Comparison of ENCODE assay signal across 9 mouse cellular contexts in the genomic region with DNA sequence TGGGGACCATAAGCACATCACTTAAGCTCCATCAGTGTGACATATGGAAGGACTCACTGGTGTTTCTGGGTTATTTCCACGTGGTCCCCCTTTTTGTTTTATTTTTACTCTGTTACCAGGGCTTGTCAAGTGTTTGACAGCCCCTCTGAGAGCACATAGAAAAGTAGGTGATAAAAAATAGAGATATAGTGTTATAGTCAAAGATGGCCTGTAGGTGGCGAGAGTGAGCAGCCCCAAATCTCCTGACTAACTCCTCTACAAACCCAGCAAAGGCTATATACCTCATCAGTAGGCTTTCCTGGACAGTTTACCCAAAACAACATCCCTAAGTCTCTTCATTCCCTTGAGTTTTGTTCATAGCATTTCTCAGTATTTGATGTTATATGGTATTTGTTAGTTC. TPM values are rescaled to one million over a fixed set of nuclear protein-coding genes. Genes with fewer than 3 reads are reported as not detected.
DNase-seq lines count a peak whose midpoint lies in the region; ATAC-seq and TF ChIP-seq lines count a peak whose summit lies in the region.
"Had no signal": no experiment of that assay in that cellular context is flagged by ENCODE, and none has a peak within 500 bp of the region (broad histone marks: within the 10 kb centered on the region; RNA-seq: fewer than 3 reads in every experiment).

No protein-coding gene starts in this region.

- peak; percentile 89 for TF ChIP-seq CTCF in gastrocnemius, adult 2 months (IDR thresholded peaks at IDR 0.05)
- peak; percentile 14; the same call in 1 of the 2 replicates for TF ChIP-seq CTCF in testis, adult 2 months (IDR thresholded peaks at IDR 0.05; ENCODE audit: control insufficient read depth, insufficient read depth, insufficient replicate concordance, low read depth, low read length)
- TF ChIP-seq CTCF in hindbrain, postnatal 0 days (IDR thresholded peaks at IDR 0.05; ENCODE audit: low read depth), result peak; percentile 80

- intact Hi-C loops in gastrocnemius, adult 2 months (cut with DNase I), result no loop called here

- peak; percentile 30 for DNase-seq in gastrocnemius, adult 2 months
- no peak for DNase-seq in gastrocnemius, postnatal 4 days (ENCODE audit: low spot score in 2 of 2)
- no peak for DNase-seq in testis, postnatal 14 days (ENCODE audit: low spot score)
- peak; percentile 21 for DNase-seq in cerebellum, adult 9-10 months
- peak; percentile 61 for DNase-seq in hindbrain, postnatal 0 days (ENCODE audit: low spot score)
- peak; percentile 54 for DNase-seq in lung, postnatal 14 days
- DNase-seq in ovary, postnatal 10 days (ENCODE audit: low spot score), result no peak

- H3K9me3 ChIP-seq in hindbrain, postnatal 0 days (ENCODE audit: low read length), result no peaks in the 10 kb centered on the region
- H3K9me3 ChIP-seq: limb, embryonic 12.5 days had no signal

- no peaks in the 10 kb centered on the region for H3K27me3 ChIP-seq in testis, adult 2 months (ENCODE audit: control insufficient read depth, insufficient read depth, low read length)
- no peaks in the 10 kb centered on the region for H3K27me3 ChIP-seq in hindbrain, postnatal 0 days (ENCODE audit: insufficient read depth, low read length)
- H3K27me3 ChIP-seq: limb, embryonic 12.5 days had no signal

- no peak for ATAC-seq in hindbrain, postnatal 0 days

- no peaks in the 10 kb centered on the region for H3K36me3 ChIP-seq in testis, adult 2 months (ENCODE audit: control insufficient read depth, insufficient read depth, low read length)
- H3K36me3 ChIP-seq in hindbrain, postnatal 0 days (ENCODE audit: insufficient read depth, low read length), result no peaks in the 10 kb centered on the region
- H3K36me3 ChIP-seq: limb, embryonic 12.5 days had no signal

- no peak overlapping the region for H3K9ac ChIP-seq in hindbrain, postnatal 0 days (replicated peaks; ENCODE audit: low read length)
- H3K9ac ChIP-seq: limb, embryonic 12.5 days had no signal

- 3% methylated on average over 2 of the region's 2 CpGs for WGBS in hindbrain, postnatal 0 days

- no peaks in the 10 kb centered on the region for H3K4me1 ChIP-seq in testis, adult 2 months (ENCODE audit: control insufficient read depth, insufficient read depth, low read length)
- H3K4me1 ChIP-seq in hindbrain, postnatal 0 days (ENCODE audit: insufficient read depth, low read length), result no peaks in the 10 kb centered on the region

- no peak overlapping the region for H3K4me2 ChIP-seq in hindbrain, postnatal 0 days (ENCODE audit: low read depth, low read length)
- H3K4me2 ChIP-seq: limb, embryonic 12.5 days had no signal

- no peak overlapping the region for H3K27ac ChIP-seq in gastrocnemius, adult 2 months
- no peak overlapping the region for H3K27ac ChIP-seq in testis, adult 2 months (ENCODE audit: control insufficient read depth, insufficient read depth, low read depth, low read length)
- H3K27ac ChIP-seq in hindbrain, postnatal 0 days, result no peak overlapping the region
- H3K27ac ChIP-seq: limb, embryonic 12.5 days had no signal

- no peak for TF ChIP-seq POLR2A in testis, adult 2 months (IDR thresholded peaks at IDR 0.05; ENCODE audit: control insufficient read depth, low read depth, low read length)

- no peak overlapping the region for H3K4me3 ChIP-seq in gastrocnemius, adult 2 months
- no peak overlapping the region for H3K4me3 ChIP-seq in testis, adult 2 months (ENCODE audit: control insufficient read depth, low read depth, low read length)
- no peak overlapping the region for H3K4me3 ChIP-seq in hindbrain, postnatal 0 days (ENCODE audit: low read length)
- H3K4me3 ChIP-seq: limb, embryonic 12.5 days had no signal

RNA-seq across cellular contexts. Expression of gene Fgg, which starts 5.3 kb away (rescaled TPM):
- not detected for total RNA-seq in gastrocnemius, adult 2 months (2021)
- total RNA-seq in gastrocnemius, postnatal 4 days (2021), result 1 to 10 TPM in 1 of 2 experiments, under 1 TPM in 1; 0.78 to 5.0 TPM
- 0.18 and 0.20 TPM in 2 replicates for polyA plus RNA-seq in testis, adult 2 months (2012; rRNA removed)
- not detected in 2 replicates for total RNA-seq in hindbrain, postnatal 0 days (2014; rRNA removed)
- polyA plus RNA-seq in hindbrain, postnatal 0 days (2015; fragmentation: Nextera tagmentation; extraction: Ambion mirVana), result 0.08 and 0.13 TPM in 2 replicates
- polyA plus RNA-seq: limb, embryonic 12.5 days had no signal

RNA-seq across cellular contexts. Expression of gene Fga, which starts 23.7 kb away (rescaled TPM):
- not detected for total RNA-seq in gastrocnemius, adult 2 months (2021)
- 1 to 10 TPM in 1 of 2 experiments, under 1 TPM in 1; 0.59 to 8.2 TPM for total RNA-seq in gastrocnemius, postnatal 4 days (2021)
- 0.06 TPM in 1 of 2 replicates, not detected in the other for polyA plus RNA-seq in testis, adult 2 months (2012; rRNA removed)
- total RNA-seq in hindbrain, postnatal 0 days (2014; rRNA removed), result not detected in 2 replicates
- polyA plus RNA-seq in hindbrain, postnatal 0 days (2015; fragmentation: Nextera tagmentation; extraction: Ambion mirVana), result not detected in 2 replicates

RNA-seq across cellular contexts. Expression of gene Fgb, which starts 47.5 kb away (rescaled TPM):
- total RNA-seq in gastrocnemius, adult 2 months (2021), result not detected
- total RNA-seq in gastrocnemius, postnatal 4 days (2021), result 1 to 10 TPM in 1 of 2 experiments, under 1 TPM in 1; 0.27 to 3.4 TPM
- polyA plus RNA-seq in testis, adult 2 months (2012; rRNA removed), result 0.07 and 0.11 TPM in 2 replicates
- not detected in 2 replicates for total RNA-seq in hindbrain, postnatal 0 days (2014; rRNA removed)
- polyA plus RNA-seq in hindbrain, postnatal 0 days (2015; fragmentation: Nextera tagmentation; extraction: Ambion mirVana), result not detected in 2 replicates

RNA-seq across cellular contexts. Expression of gene Plrg1, which starts 53.1 kb away (rescaled TPM):
- total RNA-seq in gastrocnemius, adult 2 months (2021), result 10 to 100 TPM; 22.8 to 23.0 TPM
- total RNA-seq in gastrocnemius, postnatal 4 days (2021), result 10 to 100 TPM; 40.6 to 45.7 TPM
- polyA plus RNA-seq in testis, adult 2 months (2012; rRNA removed), result 28.9 and 31.4 TPM in 2 replicates
- total RNA-seq in hindbrain, postnatal 0 days (2014; rRNA removed), result 62.7 and 71.2 TPM in 2 replicates
- 74.8 and 77.7 TPM in 2 replicates for polyA plus RNA-seq in hindbrain, postnatal 0 days (2015; fragmentation: Nextera tagmentation; extraction: Ambion mirVana)

Comparison
In these comparisons a context has a peak if more than half of its experiments do, and no peak if none do; other contexts are left out.
1. DNase-seq: peak in gastrocnemius, adult 2 months (single experiment), cerebellum, adult 9-10 months (single experiment), hindbrain, postnatal 0 days (single experiment) and lung, postnatal 14 days (single experiment); none in gastrocnemius, postnatal 4 days (0 of 2), testis, postnatal 14 days (single experiment) and ovary, postnatal 10 days (single experiment).
2. CTCF ChIP-seq: peak in every context shown above with its lines; median percentile 89 in gastrocnemius, adult 2 months; 80 in hindbrain, postnatal 0 days; 14 in testis, adult 2 months.